Mouse (Mus musculus) retina, adult 2 months (tissue): ENCODE measurements around the gene Parvb.

Experiments
- DNase-seq: peaks from one replicate; pipeline ENCODE4 v3.0.0-alpha.2; 2012; ENCODE audit warnings: low read depth, low spot score

Parvb gene

GRCm38 (mm10) chr15:84231721-84232561, at the start of gene Parvb:
Gene Parvb (plus strand): TSS chr15:84232043.
- no peak for DNase-seq

DNA sequence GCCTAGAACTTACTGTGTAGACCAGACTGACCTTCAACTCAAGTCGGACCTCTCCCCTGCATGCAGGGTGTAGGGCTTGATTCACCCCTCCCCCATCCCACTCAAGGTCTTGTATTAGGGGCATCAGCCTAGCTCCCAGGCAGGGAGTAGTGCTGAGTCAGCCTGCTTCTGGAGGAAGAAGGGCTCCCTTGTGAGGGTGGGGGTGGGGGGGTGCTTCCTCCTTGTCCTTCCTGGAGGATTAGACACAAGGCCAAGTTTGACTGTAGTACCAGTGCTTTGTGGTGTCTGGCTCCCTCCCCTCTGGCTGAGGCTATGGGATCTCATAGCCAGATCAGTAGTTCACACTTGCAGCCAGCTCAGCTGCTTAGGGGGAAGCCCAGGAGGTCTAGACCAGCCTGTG, 47.9 kb upstream of the Parvb start:
- no peak for DNase-seq

- no peak for DNase-seq
Observed at GRCm38 (mm10) chr15:84186196-84186595, 45.6 kb upstream of the Parvb start.

DNA sequence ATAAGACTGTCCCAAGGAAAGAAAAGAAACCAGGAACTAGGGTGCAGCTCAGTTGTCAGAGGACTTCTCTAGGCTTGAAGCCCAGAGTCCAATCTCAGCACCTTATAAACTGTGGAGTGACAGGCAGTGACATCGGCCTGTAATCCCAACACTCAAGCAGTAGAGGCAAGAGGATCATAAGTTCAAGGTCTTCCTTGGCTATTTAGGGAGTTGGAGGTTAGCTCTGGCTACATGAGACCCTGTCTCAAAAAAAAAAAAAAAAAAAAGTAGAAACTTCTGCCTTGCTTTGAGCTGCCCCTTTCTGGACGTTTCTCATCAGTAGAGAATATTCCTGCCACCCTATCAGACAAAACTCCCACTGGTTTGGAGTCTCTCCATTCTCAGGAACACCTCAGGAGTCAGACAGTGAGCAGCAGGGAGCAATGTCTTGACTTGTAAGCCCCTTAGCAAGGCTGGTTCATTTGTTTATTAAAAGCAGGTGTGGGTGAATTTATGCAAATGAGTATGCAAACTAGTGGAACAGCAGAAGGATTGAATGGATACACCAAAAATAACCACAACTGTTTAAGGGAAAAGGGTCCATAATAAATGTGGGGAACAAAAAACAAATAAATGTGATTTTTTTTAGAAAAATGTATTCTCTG, 42.8 kb upstream of the Parvb start:
- DNase-seq: no peak

DNA sequence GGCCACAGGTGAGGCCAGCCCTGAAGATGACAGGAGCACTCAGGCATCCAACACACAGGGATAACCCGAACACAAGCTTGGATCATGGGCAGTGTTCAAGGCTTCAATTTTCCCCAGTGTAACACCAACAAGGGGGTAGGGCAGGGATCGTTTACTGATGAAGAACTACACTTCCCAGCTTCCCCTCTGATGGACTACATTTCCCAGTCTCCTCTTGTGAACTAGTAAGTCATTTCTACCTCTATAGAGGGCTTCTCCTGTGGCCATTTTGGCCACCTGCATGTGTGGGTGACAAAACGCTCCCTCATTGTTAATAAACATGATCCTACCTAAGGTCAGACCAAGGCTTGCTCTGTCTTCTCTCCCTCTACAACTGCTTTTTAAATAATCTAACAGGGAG, 42.0 kb upstream of the Parvb start:
- peak; percentile 26 for DNase-seq

GRCm38 (mm10) chr15:84191724-84192057, 40.2 kb upstream of the Parvb start:
- no peak for DNase-seq

DNA sequence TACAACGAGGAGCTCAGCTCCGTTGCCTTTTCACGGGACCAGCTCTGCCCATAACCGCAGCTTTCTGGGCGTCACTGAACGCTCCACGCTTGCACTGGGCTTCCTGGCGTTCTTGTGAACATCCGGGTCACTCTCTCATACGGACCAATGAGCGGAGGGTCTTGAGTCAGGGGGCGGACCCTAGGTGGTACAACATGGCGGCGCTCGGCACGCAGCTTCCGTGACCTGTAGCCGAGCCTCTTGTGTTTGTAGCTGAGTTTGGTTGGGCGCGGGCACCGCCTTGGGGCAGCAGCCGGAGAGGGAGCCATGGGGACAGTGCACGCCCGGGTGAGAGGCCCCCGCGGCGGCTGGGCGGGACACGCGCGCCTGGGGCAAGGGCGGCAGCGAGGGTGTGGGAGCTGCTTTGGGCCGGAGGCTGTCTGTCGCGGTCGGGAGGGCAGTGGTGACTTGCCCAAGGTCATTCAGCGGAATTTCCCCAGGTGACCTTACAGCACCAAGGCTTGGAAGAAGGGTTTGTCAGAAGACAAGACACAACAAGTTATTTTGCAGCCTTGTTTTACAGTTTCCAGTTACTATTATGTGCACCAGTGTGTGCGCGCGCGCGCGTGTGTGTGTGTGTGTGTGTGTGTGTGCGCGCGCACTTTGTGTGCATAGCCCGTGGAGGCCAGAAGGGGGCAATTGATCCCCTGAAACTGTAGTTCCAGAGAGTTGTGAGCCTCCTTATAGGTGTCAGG, 39.6 kb upstream of the Parvb start, which contains the start of gene Samm50:
Samm50 (plus strand) TSS at position 184 of the 734 bp plus-strand sequence.
- DNase-seq: peak; percentile 81

- DNase-seq: no peak
Observed at GRCm38 (mm10) chr15:84196486-84197165, 35.2 kb upstream of the Parvb start.

DNA sequence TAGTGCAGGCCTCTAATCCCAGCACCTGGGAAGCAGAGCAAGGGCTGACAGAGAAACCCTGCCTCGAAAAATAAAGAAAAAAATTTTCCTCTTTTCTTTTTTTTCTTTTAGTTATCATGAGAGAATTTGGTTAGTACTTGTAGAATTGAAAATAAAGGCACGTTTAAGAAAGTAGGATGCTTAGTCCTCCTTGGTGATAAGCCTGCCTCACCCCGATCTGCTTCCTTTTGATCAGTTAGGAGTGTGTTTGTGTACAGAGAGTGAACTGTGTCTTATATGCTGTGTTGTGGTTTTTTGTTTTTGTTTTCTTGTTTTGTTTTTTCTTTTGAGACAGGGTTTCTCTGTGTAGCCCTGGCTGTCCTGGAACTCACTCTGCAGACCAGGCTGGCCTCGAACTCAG, 24.5 kb upstream of the Parvb start:
- no peak for DNase-seq

DNA sequence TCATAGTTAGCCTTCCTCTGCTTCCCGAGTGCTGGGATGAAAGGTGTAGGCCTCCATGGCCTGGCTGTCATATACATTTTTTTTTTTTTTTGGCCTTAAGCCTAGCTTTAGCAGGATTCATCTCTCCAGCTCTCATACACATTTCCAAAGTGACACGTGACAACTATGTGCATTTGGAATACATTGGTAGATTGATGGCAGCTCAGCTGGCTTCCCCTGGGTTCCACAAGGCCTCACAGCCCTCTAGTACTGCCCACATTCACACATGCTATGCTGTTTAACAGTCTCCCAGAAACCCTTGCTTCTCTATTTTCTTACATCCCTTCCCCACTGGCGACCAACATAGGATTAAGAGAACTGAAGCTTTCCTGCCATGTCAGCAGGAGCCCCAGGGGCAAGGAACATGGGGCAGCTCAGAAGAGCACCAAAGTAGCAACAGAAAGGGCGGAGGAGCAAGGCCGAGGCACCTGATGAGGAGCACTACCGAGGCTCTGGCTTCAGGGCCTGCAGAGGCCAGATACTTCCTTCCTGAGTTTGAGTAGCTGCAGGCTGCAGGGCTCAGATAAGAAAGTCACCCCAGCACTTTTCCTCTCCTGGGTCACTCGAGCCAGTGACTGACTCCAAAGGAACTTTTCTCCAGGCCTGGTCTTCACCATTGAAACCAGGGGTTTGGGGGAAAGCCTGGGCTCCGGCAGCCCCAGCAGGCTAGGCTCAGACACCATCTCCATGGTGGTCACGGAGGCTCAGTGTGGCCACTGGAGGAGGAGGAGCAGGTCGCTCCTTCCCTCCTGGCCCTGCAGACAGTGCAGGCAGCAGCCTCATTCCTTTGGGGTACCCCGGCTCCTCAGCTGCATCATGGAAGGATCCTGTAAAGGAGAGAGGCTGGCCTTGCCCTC, 22.1 kb upstream of the Parvb start:
- DNase-seq: no peak

DNA sequence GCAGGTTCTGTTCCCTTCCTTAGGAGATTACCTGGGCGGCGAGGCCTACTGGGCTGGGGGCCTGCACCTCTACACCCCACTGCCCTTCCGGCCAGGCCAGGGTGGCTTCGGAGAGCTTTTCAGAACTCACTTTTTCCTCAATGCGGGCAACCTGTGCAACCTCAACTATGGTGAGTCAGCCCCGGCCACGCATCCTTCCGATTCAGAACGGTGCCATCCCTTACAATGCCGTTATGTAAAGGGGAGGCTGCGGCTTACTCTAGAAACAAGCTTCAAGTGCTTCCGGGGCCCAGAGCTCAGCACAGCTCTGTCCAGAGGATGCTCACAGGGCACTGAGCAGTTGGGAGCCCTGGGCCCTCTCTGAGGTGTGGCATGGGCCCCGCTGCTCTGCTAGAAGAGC, 21.4 kb upstream of the Parvb start:
- no peak for DNase-seq

DNA sequence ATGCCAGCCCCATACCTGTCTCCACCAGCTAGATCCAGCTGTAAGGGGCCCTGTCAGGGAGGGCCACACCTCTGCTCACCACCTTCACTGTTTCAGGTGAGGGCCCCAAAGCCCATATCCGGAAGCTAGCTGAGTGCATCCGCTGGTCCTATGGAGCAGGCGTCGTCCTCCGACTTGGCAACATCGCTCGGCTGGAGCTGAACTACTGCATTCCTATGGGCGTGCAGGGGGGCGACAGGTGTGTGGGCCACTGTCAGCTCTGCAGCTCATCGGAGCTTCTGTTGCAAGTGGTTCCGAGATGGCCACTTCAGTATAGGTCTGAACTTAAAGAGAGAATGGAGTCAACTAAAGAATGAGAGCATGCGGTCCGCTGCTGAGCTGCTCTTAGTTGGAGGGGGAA, 20.9 kb upstream of the Parvb start:
- no peak for DNase-seq

- DNase-seq: no peak
Observed at GRCm38 (mm10) chr15:84211564-84211963, 20.3 kb upstream of the Parvb start.

- DNase-seq: peak; percentile 57
Observed at GRCm38 (mm10) chr15:84212031-84212755, 19.6 kb upstream of the Parvb start.

DNA sequence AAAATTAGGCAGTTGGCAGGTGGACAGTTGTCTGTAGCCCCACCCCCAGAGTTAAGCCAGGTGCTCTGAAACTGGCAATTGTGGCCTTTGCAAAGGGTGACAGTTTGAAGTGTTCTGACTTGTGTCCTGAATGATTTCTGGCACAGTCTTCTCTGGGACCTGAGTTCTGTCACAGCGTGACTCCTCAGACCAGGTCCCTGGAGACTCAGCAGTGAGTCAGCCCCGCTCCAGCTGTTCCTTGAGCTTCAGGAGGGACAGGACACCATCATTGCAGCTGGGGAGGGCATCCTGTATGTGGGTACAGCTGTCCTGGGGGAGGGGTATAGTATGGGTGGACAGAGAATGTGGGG, 19.1 kb upstream of the Parvb start:
- DNase-seq: no peak

DNA sequence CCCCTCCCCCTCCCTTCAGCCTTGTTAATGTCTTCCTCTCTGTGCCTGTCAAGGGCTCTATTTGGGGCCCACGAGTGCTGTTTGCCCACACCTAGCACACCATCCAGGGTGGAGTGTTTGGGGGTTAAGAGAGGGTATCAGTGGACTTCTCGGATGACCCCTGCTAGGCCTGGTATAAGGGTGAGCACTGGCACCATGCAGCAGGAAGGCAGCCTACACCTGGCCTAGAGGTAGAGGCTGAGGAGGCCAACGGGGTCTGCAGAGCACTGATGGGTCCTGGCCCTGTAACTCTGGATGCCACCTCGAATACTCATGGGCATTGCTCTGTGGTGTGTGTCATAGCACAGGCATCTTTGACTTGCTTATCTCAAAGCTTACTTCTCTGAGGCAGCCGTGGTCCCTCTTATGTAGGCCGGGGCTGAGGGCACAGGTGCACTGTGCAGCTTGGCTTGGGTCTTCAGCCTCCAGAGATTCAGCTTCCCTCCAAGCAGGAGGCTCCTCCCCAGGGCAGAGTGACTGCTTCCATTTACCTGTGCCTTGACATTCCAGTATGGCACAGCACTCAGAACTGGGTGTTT, 18.6 kb upstream of the Parvb start:
- no peak for DNase-seq

DNA sequence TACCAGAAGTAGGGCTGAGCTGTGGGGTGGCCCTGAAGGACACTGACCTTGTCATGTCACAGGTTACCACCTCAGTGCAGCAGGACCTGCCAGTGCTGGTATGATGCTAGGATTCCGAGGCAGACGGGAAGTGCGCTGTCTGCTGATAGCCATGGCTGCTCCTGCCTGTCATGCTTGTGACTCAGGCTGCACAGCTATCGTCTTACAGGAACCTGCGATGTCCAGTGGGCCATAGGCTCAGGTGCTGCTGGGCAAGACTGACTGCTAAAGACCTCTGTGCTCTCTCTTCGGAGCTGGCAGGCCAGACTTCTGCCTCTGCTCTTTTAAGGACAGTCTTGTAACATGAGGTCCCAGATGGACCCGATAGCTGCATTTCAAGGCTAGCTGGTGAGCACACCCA, 17.4 kb upstream of the Parvb start:
- no peak for DNase-seq

DNA sequence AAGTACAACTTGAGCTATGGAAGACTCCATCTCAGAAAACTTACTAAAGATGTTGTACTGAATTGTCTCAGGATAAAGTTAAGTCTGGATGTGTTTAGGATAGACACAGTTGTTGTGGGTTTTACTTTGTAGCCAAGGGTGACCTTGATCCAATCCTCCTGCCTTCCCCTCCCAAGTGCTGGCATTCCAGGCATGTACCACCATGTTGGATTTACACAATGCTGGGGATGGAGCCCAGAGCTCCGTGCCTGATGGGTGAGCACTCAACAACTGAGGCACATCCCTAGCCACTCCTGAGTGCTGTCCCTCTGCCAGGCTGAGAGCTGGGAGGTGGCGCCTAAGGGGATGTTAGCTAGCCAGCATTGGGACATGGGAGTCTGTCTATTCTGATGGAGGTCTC, 16.6 kb upstream of the Parvb start:
- no peak for DNase-seq

- DNase-seq: no peak
Observed at GRCm38 (mm10) chr15:84216026-84216425, 15.8 kb upstream of the Parvb start.

GRCm38 (mm10) chr15:84216461-84217084, 15.3 kb upstream of the Parvb start:
- no peak for DNase-seq
